Mouse (Mus musculus): ENCODE data around the gene Gm2056. TPM values are rescaled to one million over a fixed set of nuclear protein-coding genes. Genes with fewer than 3 reads are reported as not detected.
"Not testable (repeated sequence)": the region's sequence is repeated elsewhere in the genome, so short reads cannot be mapped to it uniquely, and the experiment has no call there.

Gene Gm2056
- not detected for total RNA-seq (2021)
- long read RNA-seq, experiment 1, result 0 reads
- long read RNA-seq, experiment 2, result 0 reads

DNA sequence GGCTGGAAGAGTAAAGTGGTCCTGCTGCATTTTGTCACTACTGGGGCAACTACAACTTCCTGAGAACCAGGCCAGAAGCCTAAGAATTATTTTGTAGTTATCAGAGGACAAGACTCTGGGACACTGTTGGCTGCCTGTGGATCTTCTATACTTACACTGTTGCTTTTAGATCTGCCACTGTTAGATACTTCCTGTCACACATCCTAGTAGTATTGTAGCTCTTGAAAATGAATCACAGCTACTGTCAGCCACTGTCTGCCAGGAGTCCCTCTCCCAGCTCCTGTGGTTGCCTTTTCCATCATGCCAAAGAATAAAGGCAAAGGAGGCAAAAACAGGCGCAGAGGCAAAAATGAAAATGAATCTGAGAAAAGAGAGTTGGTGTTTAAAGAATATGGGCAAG lies at the start of gene Gm2056:
Gene Gm2056 (plus strand): TSS at position 301 of the 400 bp plus-strand sequence.
- not testable (repeated sequence) for DNase-seq (ENCODE audit: low spot score in 2 of 2)

DNA sequence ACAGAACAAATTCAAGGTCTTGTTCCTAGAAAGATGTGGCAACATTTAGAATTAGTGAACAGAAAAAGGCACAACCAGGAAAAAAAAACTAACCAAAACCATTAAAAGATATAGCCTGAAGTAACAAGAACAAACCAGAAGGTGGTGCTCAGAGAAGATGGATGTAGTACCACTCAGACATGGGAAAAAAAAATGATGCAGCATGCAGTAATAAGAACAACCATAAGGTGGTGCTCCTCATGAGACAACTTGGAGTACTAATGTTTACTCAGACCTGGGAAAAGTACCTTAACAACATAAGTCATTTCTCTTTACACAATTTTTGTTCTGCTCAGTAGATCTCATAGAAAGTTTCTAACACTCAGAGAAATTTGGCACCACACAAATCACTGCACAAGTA lies 42.8 kb upstream of the Gm2056 start:
- DNase-seq (ENCODE audit: low spot score in 2 of 2), result not testable (repeated sequence)

DNA sequence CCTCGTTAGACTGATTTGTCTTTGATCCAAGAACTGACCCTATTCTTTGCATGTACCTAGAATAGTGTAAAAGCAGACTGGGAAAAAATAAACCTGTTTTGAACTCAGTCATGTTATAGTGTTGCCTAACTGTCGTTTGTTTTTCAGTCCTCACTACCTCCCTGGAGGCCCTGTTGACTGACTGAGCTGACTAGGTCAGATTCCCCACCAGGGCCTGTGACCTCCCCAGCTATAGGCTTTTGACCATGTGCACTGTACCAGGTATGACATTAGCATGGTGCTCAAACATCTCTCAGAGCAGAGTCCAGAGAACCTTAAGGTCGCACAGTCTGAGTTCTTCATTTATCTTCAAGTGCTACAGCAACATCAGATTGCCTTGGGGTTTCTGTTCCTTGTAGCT lies 22.7 kb upstream of the Gm2056 start:
- DNase-seq (ENCODE audit: low spot score in 2 of 2), result not testable (repeated sequence)

DNA sequence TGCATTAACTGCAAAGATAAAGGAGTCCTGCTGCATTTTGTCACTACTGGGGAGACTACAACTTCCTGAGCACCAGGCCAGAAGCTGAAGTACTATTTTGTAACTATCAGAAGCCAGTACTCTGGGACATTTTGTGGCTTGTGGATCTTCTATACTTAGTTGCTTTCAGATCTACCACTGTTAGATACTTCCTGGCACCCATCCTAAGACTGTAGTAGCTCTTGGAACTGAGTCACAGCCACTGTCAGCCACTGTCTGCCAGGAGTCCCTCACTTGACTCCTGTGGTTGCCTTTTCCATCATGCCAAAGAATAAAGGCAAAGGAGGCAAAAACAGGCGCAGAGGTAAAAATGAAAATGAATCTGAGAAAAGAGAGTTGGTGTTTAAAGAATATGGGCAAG lies 15.3 kb upstream of the Gm2056 start, which contains the start of gene Gm2075:
Gene Gm2075 (plus strand): TSS at position 301 of the 400 bp plus-strand sequence.
- not testable (repeated sequence) for DNase-seq (ENCODE audit: low spot score in 2 of 2)

DNA sequence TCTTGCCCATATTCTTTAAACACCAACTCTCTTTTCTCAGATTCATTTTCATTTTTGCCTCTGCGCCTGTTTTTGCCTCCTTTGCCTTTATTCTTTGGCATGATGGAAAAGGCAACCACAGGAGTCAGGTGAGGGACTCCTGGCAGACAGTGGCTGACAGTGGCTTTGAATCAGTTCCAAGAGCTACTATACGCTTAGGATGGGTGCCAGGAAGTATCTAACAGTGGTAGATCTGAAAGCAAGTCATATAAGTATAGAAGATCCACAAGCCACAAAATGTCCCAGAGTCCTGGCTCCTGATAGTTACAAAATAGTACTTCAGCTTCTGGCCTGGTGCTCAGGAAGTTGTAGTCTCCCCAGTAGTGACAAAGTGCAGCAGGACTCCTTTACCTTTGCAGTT lies 8.1 kb upstream of the Gm2056 start, which contains the start of gene Gm6803:
Gene Gm6803 (minus strand): TSS at position 101 of the 400 bp plus-strand sequence.
- not testable (repeated sequence) for DNase-seq (ENCODE audit: low spot score in 2 of 2)

DNA sequence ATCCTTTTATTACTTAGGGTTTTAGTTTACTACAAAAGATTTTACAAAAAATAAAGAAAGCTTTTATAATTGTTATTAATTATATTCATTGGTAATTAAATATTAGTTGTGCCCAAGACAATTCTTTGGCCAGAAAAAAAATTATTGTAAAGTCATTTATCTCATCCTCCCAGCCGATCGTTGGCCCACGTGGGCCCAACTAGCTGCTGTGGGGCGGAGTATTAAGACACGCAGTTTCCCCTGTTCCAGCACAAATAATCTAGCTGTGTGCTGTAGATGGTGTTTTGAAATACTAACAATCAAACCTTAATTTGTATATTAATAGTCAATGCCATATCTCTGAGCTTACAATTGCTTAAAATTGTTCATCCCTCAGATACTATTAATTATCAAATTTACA lies 5.4 kb downstream of the Gm2056 start:
- not testable (repeated sequence) for DNase-seq (ENCODE audit: low spot score in 2 of 2)

DNA sequence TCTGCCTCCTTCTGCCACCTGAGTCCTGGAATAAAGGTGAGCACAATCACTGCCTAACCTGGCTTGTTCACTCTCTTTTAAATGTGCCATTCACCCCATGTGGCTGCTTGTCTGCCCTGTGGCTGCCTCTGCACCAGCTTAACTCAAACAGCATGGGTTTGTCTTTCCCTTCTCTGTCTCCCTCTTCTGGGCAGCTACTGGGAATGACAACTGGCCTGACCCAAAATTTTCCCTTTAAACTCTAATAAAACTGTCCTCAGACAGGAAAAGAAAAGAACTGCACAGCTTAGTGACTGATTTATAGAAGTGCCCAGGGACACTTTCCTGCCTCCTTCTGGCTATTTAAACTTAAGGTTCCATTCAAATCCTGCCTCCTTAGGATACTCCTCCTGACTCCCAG lies 12.3 kb downstream of the Gm2056 start:
- not testable (repeated sequence) for DNase-seq (ENCODE audit: low spot score in 2 of 2)

DNA sequence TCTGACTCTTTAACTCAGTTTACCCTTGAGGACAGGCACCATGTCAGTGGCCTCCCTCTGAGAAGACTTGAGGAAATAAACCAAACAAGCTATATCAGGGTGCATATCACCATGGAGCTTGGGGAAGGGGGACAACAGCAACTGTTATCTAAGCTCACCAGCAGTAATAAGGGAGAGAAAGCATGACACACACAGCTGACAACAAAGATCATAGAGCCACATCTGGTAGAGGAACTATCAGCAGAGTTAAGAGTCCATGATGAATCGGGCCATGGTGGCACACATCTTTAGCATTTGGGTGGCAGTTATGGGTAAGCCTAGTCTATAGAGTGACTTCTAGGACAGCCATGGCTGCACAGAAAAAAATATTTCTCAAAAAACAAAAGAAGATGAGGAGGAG lies 12.9 kb downstream of the Gm2056 start:
- not testable (repeated sequence) for DNase-seq (ENCODE audit: low spot score in 2 of 2)

DNA sequence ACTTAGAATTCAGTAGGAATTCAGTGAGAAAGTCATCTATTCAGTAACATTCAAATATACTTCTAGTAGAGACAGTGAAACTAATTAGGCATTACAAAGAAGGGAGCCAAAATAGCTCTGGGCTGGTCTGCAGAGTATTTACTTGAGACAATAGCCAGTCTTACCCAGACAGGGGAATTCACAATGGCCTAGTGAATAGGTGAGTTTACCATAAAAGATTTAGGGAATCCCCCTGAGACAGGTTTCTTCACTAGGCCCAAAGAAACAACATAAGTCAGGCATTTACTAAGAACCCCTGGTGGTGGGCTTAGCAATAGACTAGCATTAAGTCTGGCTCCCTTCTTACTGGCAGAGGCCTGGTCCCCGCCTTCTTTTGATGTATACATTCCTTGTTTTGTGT lies 18.4 kb downstream of the Gm2056 start:
- DNase-seq (ENCODE audit: low spot score in 2 of 2), result not testable (repeated sequence)

Other genes starting within 250 kb of the Gm2056 start
- not detected for gene Gm21936, start 231.5 kb upstream of the Gm2056 start, total RNA-seq (2021)
- gene BB287469, start 210.4 kb upstream of the Gm2056 start, total RNA-seq (2021), result not detected
- not detected for gene Gm2001, start 184.7 kb upstream of the Gm2056 start, total RNA-seq (2021)
- gene Gm2016, start 152.9 kb upstream of the Gm2056 start, total RNA-seq (2021), result not detected
- gene Gm2022, start 131.6 kb upstream of the Gm2056 start, total RNA-seq (2021), result not detected
- not detected for gene Gm2035, start 107.1 kb upstream of the Gm2056 start, total RNA-seq (2021)
- not detected for gene Gm2042, start 72.9 kb upstream of the Gm2056 start, total RNA-seq (2021)
- not detected for gene Gm2075, start 15.2 kb upstream of the Gm2056 start, total RNA-seq (2021)
- not detected for gene Gm6803, start 8.2 kb upstream of the Gm2056 start, total RNA-seq (2021)
- gene Gm16368, start 56.7 kb downstream of the Gm2056 start, total RNA-seq (2021), result not detected
- not detected for gene Gm10436, start 155.1 kb downstream of the Gm2056 start, total RNA-seq (2021)
- gene Gm8332, start 223.1 kb downstream of the Gm2056 start, total RNA-seq (2021), result not detected
- not detected for gene Gm5662, start 247.5 kb downstream of the Gm2056 start, total RNA-seq (2021)